Mouse (Mus musculus) thymus, adult 18-20 months (tissue): ENCODE measurements around the gene Fermt3.

Experiments used
- DNase-seq, 2 experiments: peaks; one replicate each; pipeline ENCODE4 v3.0.0; 2022; ENCODE audit warnings: mixed read lengths in 2 of 2

Gene Fermt3

DNA sequence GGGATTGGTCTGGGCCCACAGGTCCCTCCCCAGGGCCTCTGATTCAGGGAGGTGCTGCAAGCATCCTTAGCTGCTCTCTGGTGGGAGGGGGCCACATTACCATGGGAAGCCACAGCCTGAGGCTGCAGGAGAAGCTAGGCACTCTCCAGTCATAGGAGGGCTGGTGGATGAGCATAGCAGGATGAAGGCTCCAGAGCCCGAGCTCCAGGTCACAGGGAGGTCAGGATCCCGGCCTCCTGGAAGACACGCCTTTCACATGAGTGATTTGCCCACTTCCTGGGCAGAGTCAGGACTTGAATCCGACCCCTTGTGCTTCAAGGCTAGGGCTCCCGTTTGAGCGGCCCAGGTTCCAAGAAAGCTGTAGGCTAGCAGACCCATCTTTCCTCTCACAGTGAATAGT is 47.6 kb downstream of the Fermt3 start:
- DNase-seq: no peak

DNA sequence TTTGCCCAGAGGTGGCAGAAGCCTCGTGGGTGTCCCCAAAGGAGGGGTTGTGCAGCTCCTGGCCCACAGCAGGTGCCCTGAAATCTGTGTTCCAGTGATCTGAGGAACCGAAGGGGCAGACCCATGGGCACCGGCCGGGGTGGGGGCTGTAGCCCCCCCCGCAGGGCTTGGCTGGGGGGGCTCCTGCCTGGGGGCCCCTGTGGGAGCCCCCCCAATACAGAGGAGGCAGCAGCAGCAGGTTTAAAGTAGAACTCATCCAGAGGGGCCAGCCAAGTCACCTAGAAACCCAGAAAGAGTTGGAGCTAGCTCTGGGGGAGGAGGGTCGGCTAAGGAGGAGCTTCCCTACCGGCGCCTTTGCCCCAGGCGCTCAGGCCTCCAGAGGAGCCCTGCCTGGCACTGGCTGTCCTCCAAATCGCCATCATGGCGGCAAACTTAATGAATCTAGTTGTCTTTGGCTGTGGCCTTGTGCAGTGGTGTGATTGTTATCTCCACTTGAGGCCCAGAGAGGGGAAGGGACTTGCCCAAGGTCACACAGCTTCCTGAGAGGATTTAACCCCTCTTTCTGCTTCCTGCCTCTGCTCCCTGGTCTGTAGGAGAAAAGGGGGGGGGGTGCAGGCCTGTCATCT is 48.7 kb downstream of the Fermt3 start:
- DNase-seq: no peak

DNA sequence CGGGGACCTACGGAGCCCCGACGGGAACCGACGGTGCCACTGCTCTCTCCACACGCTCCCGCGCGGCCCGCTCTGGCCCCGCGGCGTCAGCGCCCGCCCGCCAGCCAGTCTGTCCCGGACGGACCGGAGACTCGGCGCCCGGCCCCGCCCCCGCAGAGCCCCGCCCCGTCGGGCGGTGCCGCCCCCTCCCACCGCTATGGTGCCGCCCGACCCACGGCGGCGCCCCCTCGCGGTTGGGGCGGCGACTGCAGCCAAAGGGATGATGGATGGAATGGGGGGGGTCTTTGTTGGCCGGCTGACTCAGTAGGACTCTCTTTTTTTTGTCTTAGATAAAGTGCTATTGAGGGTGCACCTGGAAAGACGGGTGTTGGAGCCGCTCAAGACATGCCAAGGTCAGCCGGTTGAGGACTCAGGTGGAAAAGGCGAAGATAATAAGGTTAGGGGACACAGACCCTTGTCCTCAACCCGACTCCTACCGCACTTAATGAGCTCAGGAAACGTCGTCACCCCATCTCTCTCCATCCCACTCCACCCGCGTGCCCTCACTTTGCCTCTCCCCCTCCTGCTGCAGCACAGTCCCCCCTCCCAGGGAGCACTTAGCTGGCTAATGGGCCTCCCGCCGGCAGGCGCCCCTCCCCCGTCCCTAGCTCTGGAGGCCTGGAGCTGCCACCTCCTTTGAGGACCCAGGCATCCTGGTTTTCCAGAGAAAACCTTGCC is 49.4 kb downstream of the Fermt3 start:
- peak in 1 of 2 experiments; percentile 46 for DNase-seq

DNA sequence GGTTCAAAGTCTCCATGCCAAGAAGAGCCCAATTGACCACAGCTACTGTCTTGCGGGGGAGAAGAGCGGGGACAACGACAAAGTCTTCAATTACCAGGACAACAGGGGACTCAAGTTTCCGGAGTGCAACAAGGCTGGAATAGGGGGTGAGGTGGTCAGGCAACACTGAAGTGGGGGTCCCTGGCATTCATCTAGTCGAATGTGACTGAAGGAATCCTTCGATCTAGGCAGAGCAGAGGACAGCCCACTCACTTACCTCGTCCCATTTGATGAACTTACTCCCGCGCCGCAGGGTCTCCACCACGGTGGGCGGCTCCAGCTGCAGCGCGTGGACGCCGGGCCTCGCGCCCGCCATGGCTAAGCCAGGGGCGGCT is 50.0 kb downstream of the Fermt3 start:
- DNase-seq: no peak

DNA sequence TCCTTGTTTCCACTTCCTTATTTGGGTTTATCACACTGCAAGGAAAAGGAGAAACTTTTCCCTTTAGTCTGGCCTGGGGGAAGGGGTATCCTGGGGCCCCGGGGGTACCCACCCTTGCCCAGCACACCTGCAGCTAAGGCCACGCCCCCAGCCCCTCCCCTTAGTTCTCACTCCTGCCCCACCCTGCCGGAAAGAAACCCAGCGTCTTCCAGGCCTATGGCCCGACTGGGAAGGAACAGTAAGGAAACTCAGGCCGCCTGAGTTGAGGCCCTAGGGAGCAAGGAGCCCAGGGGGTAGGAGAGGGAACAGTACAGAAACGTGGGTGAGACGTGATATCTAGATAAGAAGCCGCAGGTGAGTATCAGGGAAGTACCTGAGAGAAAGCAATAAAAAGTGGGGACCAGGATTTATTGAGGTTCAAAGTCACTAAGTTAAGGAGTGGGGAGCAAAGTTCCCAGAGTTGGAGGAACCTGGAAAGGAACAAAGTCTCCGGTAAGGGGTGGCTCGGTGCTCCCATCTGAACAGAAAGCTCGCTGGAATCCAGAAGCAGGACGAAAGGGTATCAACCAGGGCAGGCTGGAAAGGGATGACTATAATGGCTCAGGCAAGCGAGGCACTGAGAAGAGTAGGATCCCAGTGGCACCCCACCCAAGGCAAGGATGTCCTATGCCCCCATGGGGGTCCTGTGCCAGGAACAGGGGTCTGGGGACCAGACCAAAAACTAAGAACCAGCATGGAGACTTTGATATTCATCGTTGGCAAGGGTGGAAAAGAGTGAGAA is 50.6 kb downstream of the Fermt3 start:
- DNase-seq: no peak

- DNase-seq: no peak
Observed at GRCm38 (mm10) chr19:6956461-6956860, 62.8 kb downstream of the Fermt3 start.

DNA sequence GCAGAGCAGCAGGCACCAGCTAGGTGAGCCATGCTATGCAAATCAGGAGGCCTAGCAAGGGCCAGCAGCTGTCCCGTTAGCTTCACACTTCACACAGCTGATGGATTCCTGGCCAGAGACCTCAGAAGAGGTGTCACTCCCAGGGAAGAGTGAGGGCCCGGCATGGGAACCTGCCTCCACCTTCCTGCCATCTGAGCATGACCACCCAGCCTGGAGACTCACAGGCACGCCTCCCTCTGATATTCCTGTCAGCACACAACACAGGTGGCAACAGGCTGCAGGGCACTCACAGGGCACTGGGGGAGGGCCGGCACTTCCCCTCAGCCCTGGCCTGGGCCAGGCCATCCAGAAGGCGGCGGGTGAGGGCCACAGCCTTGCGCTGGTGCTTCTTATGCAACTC is 63.8 kb downstream of the Fermt3 start:
- DNase-seq: no peak

GRCm38 (mm10) chr19:6954046-6954445 is 65.2 kb downstream of the Fermt3 start:
- DNase-seq: peak in 1 of 2 experiments; percentile 34

DNA sequence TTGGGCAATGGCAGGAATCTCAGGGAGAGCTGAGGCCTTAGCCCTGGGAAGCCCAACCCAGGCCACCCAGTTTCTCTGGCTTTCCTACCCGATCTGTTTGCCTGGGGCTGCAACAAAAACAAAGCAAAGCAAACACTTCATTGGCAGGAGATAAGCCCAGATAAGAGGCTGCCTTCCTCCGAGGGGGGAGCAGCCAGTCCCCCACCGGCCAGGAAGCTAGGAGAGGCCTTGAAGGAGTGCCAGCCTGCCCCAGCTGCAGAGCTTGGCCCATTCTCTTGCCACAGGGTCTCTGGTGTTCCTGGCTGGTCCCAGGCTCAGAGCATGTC is 66.6 kb downstream of the Fermt3 start:
- DNase-seq: peak in 1 of 2 experiments; percentile 47

GRCm38 (mm10) chr19:6951994-6952711 is 67.1 kb downstream of the Fermt3 start:
- DNase-seq: peak; percentile 48 to 54

GRCm38 (mm10) chr19:6951381-6951968 is 67.8 kb downstream of the Fermt3 start:
- peak; percentile 73 to 82 for DNase-seq

- DNase-seq: peak; percentile 36 to 48
Observed at GRCm38 (mm10) chr19:6950613-6951153, 68.6 kb downstream of the Fermt3 start.

- DNase-seq: no peak
Observed at GRCm38 (mm10) chr19:6949951-6950350, 69.3 kb downstream of the Fermt3 start.

DNA sequence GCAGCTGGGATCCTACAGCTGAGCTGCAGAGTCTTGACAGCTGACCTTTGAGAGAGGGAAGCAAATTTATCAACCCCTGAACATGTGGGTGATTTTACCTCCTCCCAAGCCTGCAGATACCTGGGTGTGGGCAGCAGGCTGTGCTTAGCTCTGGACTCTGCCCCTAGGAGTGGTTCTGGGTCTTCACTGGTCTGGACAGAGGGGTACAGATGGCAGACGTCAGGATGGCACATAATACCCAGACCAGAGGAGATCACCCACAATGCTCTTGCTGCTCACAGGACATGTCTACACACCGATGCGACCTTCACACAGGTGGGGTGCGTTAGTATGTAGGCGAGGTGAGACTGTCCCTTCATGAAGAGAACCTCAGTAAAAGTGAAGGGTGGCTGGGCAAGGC is 69.7 kb downstream of the Fermt3 start:
- peak in 1 of 2 experiments; percentile 5 for DNase-seq
